Mouse (Mus musculus) regulatory T cell (primary cell): ENCODE measurements at regions not wholly inside any gene's neighbourhood (a gene's known extent, or its start where the extent isn't known, plus 50 kb on each side); places are given as distances from the start of the nearest gene placed in this dataset.

Experiments used
- in situ Hi-C: fragments of 300-600 bp; cut with MboI, MseI; formaldehyde crosslinking; loops from one replicate; pipeline ENCODE4 v1.15.1; 2025; ENCODE audit warnings: high pct_unique_total_duplicates

DNA sequence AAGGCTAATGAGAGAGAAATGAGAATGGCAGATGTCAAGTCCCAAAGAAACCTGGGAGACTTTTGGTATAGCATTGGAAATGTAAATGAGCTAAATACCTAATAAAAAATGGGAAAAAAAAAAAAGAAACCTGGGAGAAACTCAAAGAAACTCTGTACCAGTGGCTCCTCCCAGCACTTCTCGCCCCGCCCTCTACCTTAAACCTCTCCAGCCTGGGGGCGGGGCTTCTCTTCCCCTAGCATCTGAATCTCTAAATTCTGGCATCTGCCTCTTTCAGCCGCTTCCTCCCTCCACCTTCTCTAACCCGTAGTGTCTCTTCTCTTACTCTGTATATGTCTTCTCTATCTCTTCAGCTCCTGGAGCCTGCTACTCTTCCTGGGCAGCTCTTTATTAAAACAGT is 53.2 kb downstream of the Gpr6 start:
- in situ Hi-C loops = loop anchor here (5.0 kb wide), 1 partner anchor 273 kb away; no protein-coding TSS in a partner anchor

DNA sequence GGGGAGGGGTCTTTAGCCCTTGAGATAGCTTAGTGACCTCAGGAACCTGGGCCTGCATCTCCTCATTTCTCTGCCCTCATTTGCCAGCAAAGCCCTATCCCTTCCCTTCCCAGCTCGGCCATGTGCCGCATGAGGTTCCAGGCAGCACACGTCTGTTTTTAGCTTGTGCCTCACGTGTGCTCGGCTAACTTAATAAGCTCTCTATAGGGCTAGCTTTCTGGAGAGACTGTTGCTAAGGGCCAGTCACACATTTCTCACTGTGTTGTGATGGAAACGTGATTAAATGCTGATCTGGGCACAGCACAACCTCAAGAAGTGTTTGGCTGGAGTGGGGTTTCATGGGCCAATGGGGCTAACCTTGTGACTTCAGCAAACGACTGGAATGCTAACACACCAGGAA is 55.5 kb downstream of the Gpr6 start:
- in situ Hi-C loops = loop anchor here (5.0 kb wide), 1 partner anchor 276 kb away; no protein-coding TSS in a partner anchor

DNA sequence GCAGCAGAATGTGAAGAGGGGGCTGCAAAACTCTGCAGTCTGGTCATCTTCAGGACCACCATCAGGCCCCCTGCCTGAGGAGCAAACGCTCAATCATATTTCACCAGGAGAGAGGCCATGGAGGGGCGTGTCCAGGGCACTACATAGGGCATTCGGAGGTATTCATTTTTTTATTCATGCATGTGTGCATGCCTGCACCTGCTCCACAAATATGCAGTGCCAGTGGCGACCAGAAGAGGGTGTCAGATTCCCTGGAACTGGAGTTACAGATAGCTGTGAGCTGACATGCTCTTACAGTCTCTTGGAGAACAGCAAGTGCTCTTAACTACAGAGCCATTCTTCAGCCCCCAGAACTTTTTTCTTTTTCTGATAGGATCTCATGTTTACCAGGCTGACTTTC is 56.4 kb downstream of the Gpr6 start:
- in situ Hi-C loops = loop anchor here (5.0 kb wide), 1 partner anchor 277 kb away; no protein-coding TSS in a partner anchor

DNA sequence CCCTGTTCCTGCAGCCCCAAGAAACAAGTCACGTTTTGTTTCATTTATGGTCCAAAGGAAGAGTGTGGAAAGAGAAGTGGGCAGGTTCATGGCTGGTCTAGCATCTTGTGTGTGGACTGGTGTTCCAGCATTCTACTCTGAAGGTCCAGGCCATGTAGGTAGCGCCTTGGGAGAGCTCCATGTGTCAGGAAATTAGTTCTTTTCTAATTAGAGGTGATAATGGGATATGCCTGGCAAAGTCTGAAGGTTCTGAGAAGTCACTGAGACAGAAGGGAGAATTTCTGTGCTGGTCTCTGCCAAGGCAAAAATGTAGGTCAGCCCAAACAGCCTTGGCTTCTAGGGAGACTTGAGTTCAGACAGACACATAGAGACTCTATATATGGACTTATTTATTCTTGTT is 61.5 kb downstream of the Gpr6 start:
- in situ Hi-C loops = no loop called here

DNA sequence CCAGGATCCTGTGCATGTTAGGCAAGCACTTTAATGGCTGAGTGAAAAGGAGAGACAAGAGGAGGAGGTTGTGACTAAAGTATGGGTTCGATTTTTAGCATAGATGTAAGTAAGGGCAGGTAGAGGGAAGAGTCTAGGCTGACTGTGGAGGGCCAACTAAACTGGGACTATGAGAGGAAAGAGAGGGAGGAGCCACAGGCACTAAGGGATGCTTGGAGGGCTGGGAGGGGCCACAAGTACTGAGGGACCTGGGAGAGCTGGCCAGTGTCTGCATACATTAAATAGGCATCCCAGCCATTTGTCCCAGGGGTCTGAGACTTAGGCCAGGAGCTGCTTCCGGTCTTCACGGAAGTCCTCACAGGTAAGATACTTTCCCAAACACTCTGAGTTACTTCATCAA is 64.2 kb downstream of the Gpr6 start:
- in situ Hi-C loops = no loop called here

GRCm38 (mm10) chr10:41006634-41007033 is 65.5 kb downstream of the Gpr6 start:
- in situ Hi-C loops = no loop called here

DNA sequence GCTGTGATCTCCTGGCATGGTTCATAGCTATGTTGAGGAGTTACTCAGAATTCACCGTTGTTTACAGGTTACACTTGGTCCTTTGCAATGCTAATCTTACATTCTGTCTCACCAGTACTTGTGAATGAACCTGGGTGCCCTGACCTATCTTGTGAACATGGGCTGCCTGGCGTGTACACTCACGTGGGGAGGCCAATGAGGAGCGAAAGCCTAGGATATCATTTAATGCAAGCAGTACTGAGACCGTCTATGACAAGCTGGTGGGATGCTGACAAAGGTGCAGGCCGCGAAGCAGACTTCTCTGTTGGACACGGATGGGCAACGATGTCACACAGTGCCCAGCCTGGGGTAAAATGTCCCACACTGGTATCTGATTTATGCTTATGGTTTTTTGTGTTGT is 66.3 kb downstream of the Gpr6 start:
- in situ Hi-C loops = no loop called here

- in situ Hi-C loops = no loop called here
Observed at GRCm38 (mm10) chr10:41004753-41005152, 67.3 kb downstream of the Gpr6 start.

GRCm38 (mm10) chr10:41004044-41004689 is 67.9 kb downstream of the Gpr6 start:
- in situ Hi-C loops = no loop called here

DNA sequence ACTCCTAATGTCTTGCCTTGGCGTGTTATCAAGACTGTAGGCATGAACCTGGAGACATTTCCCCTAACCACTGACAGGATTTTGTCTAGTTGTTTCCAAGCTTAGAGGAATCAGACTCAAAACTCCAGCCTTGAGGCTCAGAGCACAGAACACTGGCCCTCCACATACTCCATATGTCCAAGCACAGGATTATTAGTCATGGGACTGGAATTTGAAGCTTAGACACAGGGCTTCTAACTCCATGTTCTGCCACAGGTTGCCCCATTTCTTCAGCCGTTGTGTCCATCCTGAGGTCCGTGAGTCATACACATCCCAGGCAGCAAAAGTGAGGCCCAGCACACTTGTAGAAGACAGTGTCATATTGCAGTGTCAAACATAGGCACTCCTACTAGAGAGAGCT is 68.9 kb downstream of the Gpr6 start:
- in situ Hi-C loops = no loop called here

DNA sequence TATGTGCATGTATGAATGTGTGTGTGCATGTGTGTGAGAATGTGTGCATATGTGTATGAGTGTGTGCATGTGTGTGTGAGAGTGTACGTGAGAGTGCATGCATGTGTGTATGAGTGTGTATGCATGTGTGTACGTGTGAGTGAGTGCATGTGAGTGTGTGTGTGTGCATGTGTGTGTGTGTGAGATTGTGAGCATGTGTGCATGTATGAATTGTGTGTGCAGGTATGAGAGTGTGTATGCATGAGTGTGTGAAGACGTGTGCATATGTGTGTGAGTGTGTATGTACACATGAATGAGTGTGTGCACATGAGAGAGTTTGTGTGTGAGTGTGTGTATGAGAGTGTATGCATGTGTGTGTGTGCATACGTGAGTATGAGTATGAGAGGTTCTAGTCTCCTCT is 71.1 kb downstream of the Gpr6 start:
- in situ Hi-C loops = no loop called here

- in situ Hi-C loops = no loop called here
Observed at GRCm38 (mm10) chr10:40999486-40999885, 72.6 kb downstream of the Gpr6 start.

DNA sequence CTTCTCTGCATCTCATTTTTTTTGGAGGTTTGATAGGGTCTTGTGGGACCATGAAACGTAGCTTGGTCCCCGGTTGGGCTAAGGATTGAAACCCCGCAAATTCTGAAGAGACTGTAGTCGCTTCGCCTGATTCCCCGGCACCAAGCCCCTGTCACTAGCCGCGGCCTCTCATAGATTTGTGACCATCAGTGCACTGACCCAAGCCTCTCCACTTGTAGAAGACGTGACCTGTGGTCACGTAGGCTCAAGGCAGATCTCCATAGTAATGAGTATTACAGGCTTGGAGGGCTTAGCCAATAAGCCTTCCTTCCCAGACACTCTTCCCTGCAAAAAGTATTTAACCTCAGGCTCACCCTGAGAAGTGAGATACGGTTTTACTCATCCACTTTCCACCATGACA is 73.3 kb downstream of the Gpr6 start:
- in situ Hi-C loops = no loop called here

- in situ Hi-C loops = no loop called here
Observed at GRCm38 (mm10) chr10:40998330-40998729, 73.8 kb downstream of the Gpr6 start.

DNA sequence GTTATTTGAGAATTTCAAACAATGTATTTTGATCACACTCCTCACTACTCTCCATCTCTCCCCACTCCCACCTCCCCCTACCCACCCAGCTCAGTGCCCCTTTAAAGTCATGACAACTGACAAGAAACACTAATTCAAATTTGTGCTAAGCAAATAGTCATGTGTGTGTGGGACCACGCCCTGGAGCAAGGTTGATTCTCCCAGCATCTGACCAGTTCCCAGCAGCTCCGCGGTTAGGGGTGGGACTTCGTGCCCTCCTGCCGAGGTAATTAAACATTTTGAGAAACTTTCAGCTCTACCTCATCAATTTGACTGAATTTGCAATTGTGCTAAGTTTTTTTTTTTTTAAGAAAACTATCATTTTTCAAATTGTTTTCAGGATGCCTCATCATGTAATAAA is 74.5 kb downstream of the Gpr6 start:
- in situ Hi-C loops = no loop called here
